Mouse (Mus musculus) forebrain, embryonic 16.5 days (tissue): ENCODE results near the gene Galnt14. TPM values are rescaled to one million over a fixed set of nuclear protein-coding genes. Genes with fewer than 3 reads are reported as not detected.

Experiments
- ATAC-seq: fragments of 200-750 bp; cut with Nextera tagmentation; 2 replicates; pipeline ENCODE4 v1.8.0; 2017; ENCODE audit warnings: mild to moderate bottlenecking, moderate library complexity
- H3K27ac ChIP-seq: fragments of 300-500 bp; sonication (generic); 2 replicates; pipeline ENCODE4 v1.5.1; 2014; ENCODE audit warnings: low read length, control low read depth
- H3K27me3 ChIP-seq: fragments of 300-500 bp; sonication (generic); replicated peaks from 2 replicates; pipeline ENCODE4 v1.6.1; 2014; ENCODE audit warnings: low read length; ENCODE audit not compliant: control insufficient read depth, insufficient read depth
- H3K36me3 ChIP-seq: fragments of 300-500 bp; sonication (generic); 2 replicates; pipeline ENCODE4 v1.6.1; 2014; ENCODE audit not compliant: control insufficient read depth, insufficient read depth
- H3K4me1 ChIP-seq: fragments of 300-500 bp; sonication (generic); replicated peaks from 2 replicates; pipeline ENCODE4 v1.6.1; 2014; ENCODE audit warnings: low read length; ENCODE audit not compliant: control insufficient read depth, insufficient read depth
- H3K4me2 ChIP-seq: fragments of 300-500 bp; sonication (generic); 2 replicates; pipeline ENCODE4 v1.6.1; 2014; ENCODE audit warnings: mild to moderate bottlenecking, low read length, control low read depth
- H3K4me3 ChIP-seq: fragments of 300-500 bp; sonication (generic); replicated peaks from 2 replicates; pipeline ENCODE4 v1.5.1; 2014; ENCODE audit warnings: mild to moderate bottlenecking, low read length, control low read depth
- H3K9ac ChIP-seq: fragments of 300-500 bp; sonication (generic); replicated peaks from 2 replicates; pipeline ENCODE4 v1.6.1; 2014; ENCODE audit warnings: low read depth, low read length, control low read depth
- H3K9me3 ChIP-seq: fragments of 300-500 bp; sonication (generic); 2 replicates; pipeline ENCODE4 v1.6.1; 2016; ENCODE audit warnings: low read length; ENCODE audit not compliant: control insufficient read depth
- WGBS: fragments of 180-500 bp; shearing (Covaris S2); extraction: QIAGEN DNeasy Blood & Tissue Kit; methylation state at CpG from one replicate; pipeline ENCODE4 v1.1.7; 2014; 5-methylcytosine and 5-hydroxymethylcytosine counted together
- polyA plus RNA-seq: library from polyadenylated mRNA; unstranded; fragments of >200 nt; fragmentation: Nextera tagmentation; extraction: Ambion mirVana; gene quantifications from 2 replicates; pipeline ENCODE4 v1.2.1, GENCODE M21; 2015

The Galnt14 gene
- polyA plus RNA-seq, 1 experiment from 2014 or later, result 12.3 TPM

DNA sequence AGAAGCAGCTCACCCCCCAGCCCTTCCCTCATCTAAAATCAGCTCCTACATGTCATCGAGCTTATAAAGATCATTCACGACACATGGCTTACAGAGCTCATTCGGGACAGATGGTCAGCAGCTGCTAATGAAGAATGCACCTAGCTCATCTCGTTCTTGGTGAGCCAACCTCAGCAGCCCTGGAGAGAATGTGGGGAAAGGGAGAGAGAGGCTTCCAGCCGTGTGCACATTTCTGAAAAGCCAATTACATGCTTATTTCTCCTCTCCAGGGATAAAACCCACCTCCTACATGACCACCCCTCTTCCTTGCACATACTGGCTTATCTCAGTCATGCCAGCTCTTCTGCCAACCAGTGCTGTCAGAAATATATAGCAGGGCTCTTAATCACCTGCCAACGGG, 110.3 kb downstream of the Galnt14 start:
- H3K9me3 ChIP-seq, result no peaks in the 10 kb centered on the region
- H3K36me3 ChIP-seq, result no peaks in the 10 kb centered on the region
- no peak overlapping the region for H3K9ac ChIP-seq
- no peak overlapping the region for H3K4me2 ChIP-seq
- H3K4me1 ChIP-seq, result 0 out of 2 replicates have a peak, but pooled peaks cover 3% of the 10 kb centered on the region
- no peak overlapping the region for H3K4me3 ChIP-seq
- WGBS, result 78% methylated on average over 6 of the region's 6 CpGs
- ATAC-seq, result no peak
- H3K27me3 ChIP-seq, result no peaks in the 10 kb centered on the region
- no peak overlapping the region for H3K27ac ChIP-seq

DNA sequence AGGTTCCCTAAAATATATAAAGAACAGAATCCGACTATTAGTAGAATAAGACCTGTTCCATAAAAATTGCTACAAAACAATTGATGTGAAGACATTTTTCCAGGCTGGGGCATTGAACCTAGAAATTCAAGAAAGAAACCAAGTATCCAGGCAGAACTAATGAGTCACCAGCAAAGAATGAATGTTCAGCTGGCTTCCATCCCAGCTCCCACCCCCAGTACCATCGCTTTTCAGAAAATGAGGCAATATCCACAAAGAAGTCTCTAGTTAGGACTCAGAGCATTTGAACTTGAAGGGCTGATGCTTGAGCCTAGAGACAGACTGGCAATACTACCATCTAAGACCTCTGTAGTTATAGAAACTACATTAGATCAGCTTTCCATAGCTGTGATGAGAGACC, 118.2 kb downstream of the Galnt14 start:
- Histone ChIP-seq H3K4me1 (no peaks in the 10 kb centered on the region), H3K27ac (no peak overlapping the region), H3K9me3 (no peaks in the 10 kb centered on the region), H3K4me2 (no peak overlapping the region), H3K4me3 (no peak overlapping the region), H3K36me3 (no peaks in the 10 kb centered on the region), H3K9ac (no peak overlapping the region), H3K27me3 (no peaks in the 10 kb centered on the region)
- ATAC-seq, result no peak
- WGBS, result 60% methylated on average over 2 of the region's 2 CpGs

DNA sequence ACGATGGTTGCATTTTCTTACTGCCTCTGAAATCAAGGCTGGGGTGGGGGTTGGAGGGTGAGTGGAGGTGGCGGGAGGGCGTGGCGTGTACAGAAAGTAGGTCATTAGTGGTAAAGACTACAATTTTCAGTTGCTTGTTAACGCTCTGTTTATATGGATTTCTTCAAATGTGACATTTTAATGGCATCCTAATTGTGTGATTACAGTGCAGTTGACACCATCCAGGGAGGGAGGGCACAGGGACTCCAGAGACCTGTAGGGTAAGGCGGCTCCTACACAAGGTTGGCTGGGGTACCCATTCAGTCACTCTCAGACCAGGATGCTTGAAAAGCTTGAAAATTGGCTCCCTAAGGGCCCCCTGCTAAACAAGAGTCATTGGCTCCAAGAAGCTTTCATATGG, 122.7 kb downstream of the Galnt14 start:
- H3K9me3 ChIP-seq, result no peaks in the 10 kb centered on the region
- peak; percentile 80 for ATAC-seq
- WGBS, result 54% methylated on average over 6 of the region's 6 CpGs
- no peak overlapping the region for H3K4me2 ChIP-seq
- H3K4me3 ChIP-seq, result no peak overlapping the region
- H3K36me3 ChIP-seq, result no peaks in the 10 kb centered on the region
- no peak overlapping the region for H3K9ac ChIP-seq
- no peaks in the 10 kb centered on the region for H3K27me3 ChIP-seq
- H3K27ac ChIP-seq, result no peak overlapping the region
- no peaks in the 10 kb centered on the region for H3K4me1 ChIP-seq

GRCm38 (mm10) chr17:73574186-73574585, 136.1 kb downstream of the Galnt14 start:
- Histone ChIP-seq H3K27ac (no peak overlapping the region), H3K9me3 (no peaks in the 10 kb centered on the region), H3K36me3 (no peaks in the 10 kb centered on the region), H3K9ac (no peak overlapping the region), H3K4me2 (no peak overlapping the region), H3K4me3 (no peak overlapping the region), H3K27me3 (no peaks in the 10 kb centered on the region), H3K4me1 (no peaks in the 10 kb centered on the region)
- ATAC-seq, result no peak
- WGBS, result 79% methylated on average over 1 of the region's 1 CpGs

DNA sequence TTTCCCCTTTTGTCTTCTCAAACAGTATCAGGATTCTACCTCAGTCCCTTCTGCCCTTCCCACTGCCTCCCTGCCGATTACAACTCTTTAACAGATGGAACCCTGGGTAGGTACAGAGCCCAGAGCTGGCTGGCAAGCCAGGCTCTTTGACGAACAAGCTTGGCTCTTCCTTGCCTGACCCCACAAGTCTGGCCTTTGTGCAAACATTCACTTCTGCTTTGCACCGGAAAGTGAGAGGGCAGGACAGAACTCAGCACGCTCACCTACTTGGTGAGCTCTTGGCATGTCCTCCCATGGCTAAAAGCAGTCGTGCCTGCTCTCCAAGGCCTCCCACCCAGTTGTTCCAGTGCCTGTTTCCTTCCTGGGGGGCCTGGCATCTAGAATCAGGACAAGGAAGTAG, 137.4 kb downstream of the Galnt14 start:
- WGBS, result 72% methylated on average over 5 of the region's 5 CpGs
- H3K9ac ChIP-seq, result no peak overlapping the region
- H3K4me2 ChIP-seq, result no peak overlapping the region
- no peak overlapping the region for H3K27ac ChIP-seq
- no peaks in the 10 kb centered on the region for H3K36me3 ChIP-seq
- no peaks in the 10 kb centered on the region for H3K4me1 ChIP-seq
- no peak for ATAC-seq
- no peak overlapping the region for H3K4me3 ChIP-seq
- no peaks in the 10 kb centered on the region for H3K27me3 ChIP-seq
- no peaks in the 10 kb centered on the region for H3K9me3 ChIP-seq

- WGBS, result 85% methylated on average over 5 of the region's 5 CpGs
- ATAC-seq, result no peak
- H3K9me3 ChIP-seq, result no peaks in the 10 kb centered on the region
- H3K27ac ChIP-seq, result no peak overlapping the region
- no peaks in the 10 kb centered on the region for H3K27me3 ChIP-seq
- no peak overlapping the region for H3K4me3 ChIP-seq
- H3K36me3 ChIP-seq, result no peaks in the 10 kb centered on the region
- H3K4me2 ChIP-seq, result no peak overlapping the region
- H3K9ac ChIP-seq, result no peak overlapping the region
- no peaks in the 10 kb centered on the region for H3K4me1 ChIP-seq
Observed at GRCm38 (mm10) chr17:73572440-73572839, 137.8 kb downstream of the Galnt14 start.

DNA sequence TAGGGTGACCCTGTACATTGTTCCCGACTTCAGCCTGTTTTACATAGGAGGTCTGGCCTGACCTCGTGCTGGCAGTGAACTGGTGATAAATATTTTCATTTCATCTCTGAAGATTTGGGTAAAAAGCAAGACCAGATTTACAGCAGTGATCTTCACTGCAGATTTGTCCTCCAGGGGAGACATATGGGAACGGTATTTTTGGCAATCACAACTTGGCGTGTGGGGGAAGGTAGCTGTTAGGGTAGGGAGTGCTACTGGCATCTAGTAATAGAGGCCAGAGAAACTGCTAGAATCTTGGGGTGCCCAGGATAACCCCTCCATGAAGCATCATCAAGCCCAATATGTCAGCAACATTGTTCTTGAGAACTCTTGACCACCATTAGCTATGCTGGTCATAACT, 138.3 kb downstream of the Galnt14 start:
- ATAC-seq, result no peak
- H3K27ac ChIP-seq, result no peak overlapping the region
- no peak overlapping the region for H3K4me2 ChIP-seq
- no peak overlapping the region for H3K4me3 ChIP-seq
- 65% methylated on average over 4 of the region's 4 CpGs for WGBS
- H3K27me3 ChIP-seq, result no peaks in the 10 kb centered on the region
- H3K4me1 ChIP-seq, result no peaks in the 10 kb centered on the region
- no peaks in the 10 kb centered on the region for H3K36me3 ChIP-seq
- H3K9ac ChIP-seq, result no peak overlapping the region
- no peaks in the 10 kb centered on the region for H3K9me3 ChIP-seq

GRCm38 (mm10) chr17:73568204-73568603, 142.0 kb downstream of the Galnt14 start:
- no peak for ATAC-seq

GRCm38 (mm10) chr17:73561149-73561548, 149.1 kb downstream of the Galnt14 start:
- Histone ChIP-seq H3K4me2 (no peak overlapping the region), H3K36me3 (no peaks in the 10 kb centered on the region), H3K27ac (no peak overlapping the region), H3K27me3 (no peaks in the 10 kb centered on the region), H3K9ac (no peak overlapping the region), H3K4me1 (no peaks in the 10 kb centered on the region), H3K4me3 (no peak overlapping the region), H3K9me3 (no peaks in the 10 kb centered on the region)
- no peak for ATAC-seq
- 83% methylated on average over 3 of the region's 3 CpGs for WGBS

More at GRCm38 (mm10) chr17:73568204-73568603, 142.0 kb downstream of the Galnt14 start:
- Histone ChIP-seq H3K9me3 (no peaks in the 10 kb centered on the region), H3K27ac (no peak overlapping the region), H3K27me3 (no peaks in the 10 kb centered on the region), H3K4me2 (no peak overlapping the region), H3K4me1 (no peaks in the 10 kb centered on the region), H3K4me3 (no peak overlapping the region), H3K9ac (no peak overlapping the region), H3K36me3 (no peaks in the 10 kb centered on the region)
- 69% methylated on average over 9 of the region's 9 CpGs for WGBS

DNA sequence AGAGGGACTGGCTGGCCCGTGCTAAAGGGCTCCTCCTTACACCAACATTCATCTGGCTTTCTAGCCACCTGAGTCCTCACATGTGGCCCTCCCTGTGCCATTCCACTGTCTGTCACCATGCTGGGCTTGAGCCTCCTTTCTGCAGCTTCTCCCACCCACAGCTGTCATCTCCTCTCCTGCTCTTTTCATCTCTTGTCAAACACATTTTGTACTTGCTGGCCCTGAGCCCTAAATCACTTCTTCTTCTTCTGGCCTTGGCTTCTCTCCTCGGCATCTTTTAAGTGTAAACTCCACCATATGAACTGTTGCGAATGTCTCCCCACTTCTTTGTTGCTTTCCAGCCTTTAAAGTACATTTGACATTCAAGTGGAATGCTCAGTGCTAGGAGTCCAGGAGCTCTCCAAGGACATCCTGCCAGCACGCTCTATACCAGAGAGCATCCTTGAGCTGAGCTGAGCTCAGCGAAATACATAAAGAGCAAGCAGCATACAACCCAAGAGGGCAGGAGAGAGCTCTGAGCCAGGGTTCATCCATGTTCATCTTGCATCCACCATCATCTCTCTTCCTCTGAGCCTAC, 150.0 kb downstream of the Galnt14 start:
- ATAC-seq, result peak; percentile 55
- Histone ChIP-seq H3K9me3 (no peaks in the 10 kb centered on the region), H3K4me3 (no peak overlapping the region), H3K4me1 (no peaks in the 10 kb centered on the region), H3K4me2 (no peak overlapping the region), H3K9ac (no peak overlapping the region), H3K27me3 (no peaks in the 10 kb centered on the region), H3K36me3 (no peaks in the 10 kb centered on the region), H3K27ac (no peak overlapping the region)
- WGBS, result 66% methylated on average over 5 of the region's 5 CpGs
